Mouse (Mus musculus): ENCODE data around the gene Slc35g2. TPM values are rescaled to one million over a fixed set of nuclear protein-coding genes. Genes with fewer than 3 reads are reported as not detected.

The Slc35g2 gene
- total RNA-seq, 2 experiments from 2014 or later: 6.5 to 7.1 TPM

Other genes with a start within 250 kb of the Slc35g2 start
- gene Il20rb, start 84.3 kb downstream of the Slc35g2 start, total RNA-seq (2021): 1 to 10 TPM; 2.2 to 4.4 TPM
- gene Nck1, start 25.0 kb downstream of the Slc35g2 start, total RNA-seq (2021): 10 to 100 TPM; 56.7 to 65.8 TPM
- gene Stag1, start 26.7 kb upstream of the Slc35g2 start, total RNA-seq (2021): 10 to 100 TPM; 41.3 to 42.6 TPM

Data from heart, postnatal 10 days (tissue).